Mouse (Mus musculus) spleen, postnatal 10 days (tissue): Measurements from ENCODE around the gene Med29.
A peak's percentile ranks its signal among the peaks of the same experiment; 100 is the strongest.

Experiments used
- DNase-seq, 2 experiments: peaks; one replicate each; pipeline ENCODE4 v3.0.0; 2021 to 2022; ENCODE audit warnings: low spot score in 2 of 2

Gene Med29

DNA sequence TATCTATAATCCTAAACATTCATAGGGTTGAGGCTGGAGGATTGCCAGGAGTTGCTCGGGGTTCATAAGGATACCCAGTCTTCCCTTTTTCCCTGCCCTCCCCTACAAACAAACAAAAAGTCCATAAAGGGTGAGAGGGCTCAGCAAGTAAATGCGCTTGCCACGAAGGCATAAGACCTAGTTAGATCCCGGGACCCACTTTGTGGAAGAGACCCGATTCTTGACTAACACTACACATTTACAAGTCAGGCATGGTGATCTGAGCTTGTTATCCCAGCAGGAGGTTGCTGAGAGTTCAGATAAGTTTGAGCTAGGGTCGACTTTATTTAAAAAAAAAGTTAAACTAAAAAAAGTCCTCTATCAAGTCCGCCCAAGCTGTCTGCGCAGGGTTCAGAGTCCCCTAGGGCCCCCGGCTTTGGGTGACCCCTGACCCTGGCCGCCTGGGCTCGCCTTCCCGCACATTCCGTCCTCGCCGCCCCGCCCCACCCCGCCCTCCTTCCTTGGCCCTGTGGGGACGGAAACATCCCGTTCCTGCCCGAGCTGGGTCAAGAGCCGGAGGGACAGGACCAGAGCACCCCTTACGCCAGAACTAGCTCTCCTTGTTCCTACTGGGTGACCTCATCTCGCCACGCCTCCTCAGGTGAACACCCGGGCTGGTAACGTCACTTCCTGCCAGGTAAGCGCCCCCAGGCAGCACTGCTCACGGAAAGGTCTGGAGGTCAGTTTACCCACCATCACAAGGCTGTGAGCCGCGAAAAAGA is 16.3 kb downstream of the Med29 start:
- DNase-seq: peak; percentile 49 to 63

GRCm38 (mm10) chr7:28375176-28375921 is 17.2 kb downstream of the Med29 start:
- peak; percentile 77 to 92 for DNase-seq

GRCm38 (mm10) chr7:28374647-28375046 is 17.9 kb downstream of the Med29 start:
- DNase-seq: no peak

- DNase-seq: no peak
These were observed 18.5 kb downstream of the Med29 start for GRCm38 (mm10) chr7:28373891-28374495.

DNA sequence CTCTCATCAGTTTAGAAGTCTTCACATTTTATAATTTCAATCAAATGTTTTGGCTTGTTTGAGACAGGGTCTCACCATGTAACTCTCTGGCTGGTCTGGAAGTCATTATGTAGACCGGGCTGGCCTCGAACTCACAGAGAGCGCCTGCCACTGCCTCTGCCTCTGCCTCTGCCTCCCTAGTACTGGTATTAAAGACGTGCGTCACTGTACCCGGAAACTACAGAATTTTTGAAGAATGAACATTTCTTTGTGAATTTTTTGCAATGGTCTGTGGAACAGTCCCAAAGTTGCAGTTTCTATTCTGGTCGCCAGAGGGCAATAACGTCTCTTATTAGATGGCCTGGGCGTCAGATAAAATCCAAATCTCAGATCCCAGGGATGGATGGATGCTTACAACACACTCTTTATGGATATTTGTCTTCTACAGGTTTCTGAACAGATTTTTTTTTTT is 19.4 kb downstream of the Med29 start:
- DNase-seq: peak; percentile 60 to 84

DNA sequence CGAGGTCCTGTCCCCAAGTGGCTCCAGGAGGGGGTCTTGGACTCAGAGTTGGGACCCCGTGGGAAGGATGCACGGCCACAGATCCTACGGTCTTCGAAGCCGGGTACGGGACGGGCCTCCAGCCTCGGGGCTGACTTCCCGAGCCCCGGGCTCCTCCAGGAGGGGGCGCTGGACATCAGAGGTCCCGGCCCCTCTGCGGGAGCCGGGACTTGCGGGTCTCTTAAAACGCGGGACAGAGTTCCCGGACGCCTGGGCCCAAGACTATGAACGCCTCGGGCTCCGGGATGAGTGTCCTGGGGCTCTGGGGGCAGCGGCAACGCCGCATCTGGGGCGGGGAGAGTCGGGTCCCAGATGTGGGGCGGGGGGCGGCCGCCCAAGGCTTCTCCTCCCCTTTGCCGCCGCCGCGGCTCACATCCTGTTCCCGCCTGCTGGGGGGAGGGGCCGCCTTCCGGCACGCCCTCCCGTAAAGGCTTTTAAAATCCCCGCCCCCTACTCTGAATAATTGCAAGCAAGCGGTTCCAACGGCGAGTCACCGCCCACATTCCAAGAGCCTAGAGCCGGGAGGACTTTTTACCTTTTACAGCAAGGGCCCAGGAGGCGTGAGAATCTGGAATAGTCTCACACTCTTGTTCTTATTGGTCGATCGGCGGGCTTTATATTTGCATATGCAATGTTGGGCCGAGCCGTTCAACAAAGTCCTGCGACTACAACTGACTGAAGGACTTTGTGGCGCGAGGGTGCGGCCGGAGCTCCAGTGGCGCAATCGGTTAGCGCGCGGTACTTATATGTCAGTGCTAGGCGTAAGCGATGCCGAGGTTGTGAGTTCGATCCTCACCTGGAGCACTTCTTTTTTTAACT is 20.0 kb downstream of the Med29 start, which contains the start of gene Plekhg2:
Gene Plekhg2, minus strand, starts transcription at position 349 of the 858 bp plus-strand sequence.
- peak; percentile 95 to 97 for DNase-seq

GRCm38 (mm10) chr7:28371514-28371989 is 21.0 kb downstream of the Med29 start:
- DNase-seq: peak; percentile 43 to 65

- peak; percentile 28 to 35 for DNase-seq
These were observed 21.5 kb downstream of the Med29 start for GRCm38 (mm10) chr7:28370977-28371513.

- DNase-seq: no peak
These were observed 22.5 kb downstream of the Med29 start for GRCm38 (mm10) chr7:28370051-28370450.

GRCm38 (mm10) chr7:28368276-28368920 is 24.1 kb downstream of the Med29 start:
- DNase-seq: no peak

DNA sequence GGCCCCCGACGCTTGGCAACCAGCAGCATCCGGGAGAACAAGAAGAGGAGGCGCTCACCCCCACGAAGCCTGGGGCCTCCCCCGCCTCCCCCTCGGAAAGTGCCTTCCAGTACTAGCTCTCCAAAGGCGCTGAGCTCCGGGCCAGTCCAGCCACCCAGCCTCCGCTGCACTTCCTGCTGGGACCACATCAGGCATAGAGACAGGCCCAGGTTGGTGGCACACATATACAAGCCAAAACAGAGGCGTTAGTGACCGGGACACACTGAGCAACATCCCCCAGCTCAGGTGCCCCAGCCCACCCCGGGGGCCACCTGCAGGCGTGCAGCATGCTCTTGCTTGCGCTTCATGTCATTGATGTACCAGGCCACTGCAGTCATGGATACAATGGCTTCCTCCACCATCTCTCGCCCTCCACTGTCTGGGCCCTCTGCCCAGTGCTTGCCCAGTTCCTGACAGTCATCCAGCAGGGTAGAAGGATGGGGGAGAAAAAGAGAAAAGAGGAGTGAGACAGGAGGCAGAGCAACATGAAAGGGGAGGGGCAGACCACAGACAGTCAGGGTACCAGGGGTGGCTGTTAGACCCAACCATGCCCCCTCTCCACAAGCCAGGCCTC is 24.7 kb downstream of the Med29 start:
- DNase-seq: no peak

DNA sequence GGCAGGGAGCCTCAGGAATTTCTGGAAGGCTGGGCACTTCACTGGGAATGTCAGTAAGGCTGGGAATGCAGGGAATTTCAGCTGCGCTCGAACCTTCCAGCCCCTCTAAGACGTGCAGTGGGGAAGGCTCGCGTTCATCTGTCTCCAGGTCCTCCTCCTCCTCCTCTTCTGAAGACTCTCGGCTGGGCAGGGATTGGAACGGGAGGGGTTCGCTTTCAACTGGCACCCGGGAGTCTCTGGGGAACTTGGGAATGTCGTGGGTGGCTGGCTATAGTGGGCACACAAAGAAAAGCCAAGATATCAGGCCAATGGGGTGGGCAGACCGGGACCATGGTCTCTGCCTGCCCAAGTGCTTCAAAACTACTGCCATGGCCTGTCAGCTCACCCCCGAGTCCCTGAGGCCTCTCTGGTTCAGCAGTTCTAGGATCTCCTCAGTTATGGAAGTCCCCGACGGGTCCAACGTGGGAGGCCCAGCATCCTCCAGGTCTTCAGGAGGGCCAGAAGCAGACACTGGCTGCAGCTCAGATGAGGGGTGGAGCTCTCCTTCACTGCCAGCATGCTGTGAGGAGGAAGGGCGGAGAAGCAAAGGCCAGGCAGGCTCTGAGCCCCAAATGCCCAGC is 30.0 kb downstream of the Med29 start:
- DNase-seq: no peak

GRCm38 (mm10) chr7:28361647-28362341 is 30.7 kb downstream of the Med29 start:
- DNase-seq: peak in 1 of 2 experiments; percentile 12

DNA sequence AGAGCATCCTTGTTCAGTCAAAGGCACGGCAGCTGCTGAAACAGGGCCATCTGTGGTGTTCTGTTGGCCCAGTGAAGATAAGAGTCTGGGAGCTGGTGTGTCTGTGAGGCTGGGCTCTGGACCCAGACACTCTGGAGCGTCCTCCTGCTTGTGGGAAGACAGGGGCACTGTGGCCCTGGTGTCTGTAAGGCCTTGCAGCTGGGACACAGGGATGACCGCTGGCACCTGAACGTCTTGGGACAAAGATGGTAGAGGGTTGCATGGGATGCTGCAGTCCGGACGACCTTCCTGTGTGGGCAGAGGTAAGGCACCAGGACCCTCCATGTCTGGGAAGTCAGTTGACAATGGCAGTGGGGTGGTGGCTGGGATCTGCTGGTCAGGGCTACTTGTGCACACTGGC is 32.2 kb downstream of the Med29 start:
- peak in 1 of 2 experiments; percentile 12 for DNase-seq

GRCm38 (mm10) chr7:28359854-28360253 is 32.7 kb downstream of the Med29 start:
- DNase-seq: peak in 1 of 2 experiments; percentile 21

DNA sequence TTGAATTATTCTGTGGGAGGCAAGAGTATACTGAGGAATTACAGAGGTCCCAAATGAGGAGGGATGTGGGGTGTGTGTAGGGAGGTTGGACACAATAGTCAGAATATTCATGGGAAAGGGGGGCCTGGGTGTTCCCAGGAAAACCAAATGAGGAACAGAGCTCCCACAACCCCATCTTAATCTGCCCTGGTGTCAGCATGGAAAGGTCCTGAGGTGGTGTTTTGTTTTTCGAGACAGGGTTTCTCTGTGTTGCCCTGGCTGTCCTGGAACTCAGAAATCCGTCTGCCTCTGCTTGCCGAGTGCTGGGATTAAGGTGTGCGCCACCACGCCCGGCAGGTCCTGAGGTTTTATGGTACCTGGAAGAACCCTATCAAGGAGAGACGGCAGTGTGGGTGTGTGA is 34.1 kb downstream of the Med29 start:
- no peak for DNase-seq

DNA sequence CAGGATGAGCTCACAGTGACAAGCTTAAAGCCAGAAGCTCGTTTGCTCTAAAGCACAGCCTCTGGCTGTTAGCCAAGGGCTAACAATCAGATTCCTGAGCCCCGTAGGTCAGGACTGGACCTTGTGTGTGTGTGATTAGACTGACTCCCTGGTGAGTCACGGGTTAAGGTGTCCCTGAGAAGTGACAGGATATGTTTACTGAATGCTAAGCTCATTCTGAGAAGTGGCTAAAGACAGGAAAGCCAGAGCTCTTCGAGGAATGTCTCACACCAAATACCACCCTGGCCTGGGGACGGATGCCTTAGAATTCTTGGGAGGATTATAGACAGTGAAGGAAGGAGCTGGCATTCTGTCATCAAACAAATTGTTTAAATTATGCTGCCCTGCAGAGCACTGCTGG is 34.5 kb downstream of the Med29 start:
- DNase-seq: no peak

DNA sequence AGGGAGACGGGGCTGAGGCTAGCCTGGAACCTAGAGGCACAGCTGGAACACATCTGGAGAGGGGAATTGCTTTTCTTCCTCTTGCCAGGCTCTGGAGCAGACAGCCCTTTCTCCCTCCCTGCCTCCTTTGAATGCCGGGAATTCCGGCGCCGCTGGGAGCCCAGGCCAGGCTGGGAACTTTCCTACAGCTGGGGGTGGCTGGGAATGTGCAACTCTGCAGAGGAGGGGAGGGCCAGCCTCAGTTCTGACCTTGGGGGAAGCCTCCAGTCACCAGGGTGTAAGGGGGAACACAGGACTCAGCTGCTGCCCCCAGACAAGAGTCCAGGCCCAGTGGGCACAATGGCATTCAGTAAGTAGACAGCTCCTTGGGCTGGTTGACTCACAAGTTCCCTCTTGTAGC is 35.5 kb downstream of the Med29 start:
- DNase-seq: no peak

- peak in 1 of 2 experiments; percentile 34 for DNase-seq
These were observed 37.3 kb downstream of the Med29 start for GRCm38 (mm10) chr7:28355221-28355620.
